Mouse (Mus musculus) T-helper 2 cell (primary cell): ENCODE data around the gene Stfa2.
"Not testable (repeated sequence)": the region's sequence is repeated elsewhere in the genome, so short reads cannot be mapped to it uniquely, and the experiment has no call there.

Experiments used
- in situ Hi-C: fragments of 300-600 bp; cut with MboI, MseI; formaldehyde crosslinking; loops from one replicate; pipeline ENCODE4 v1.15.1; 2025; ENCODE audit warnings: high pct_unique_total_duplicates

Gene Stfa2

GRCm38 (mm10) chr16:36408357-36408756 is at the start of gene Stfa2:
Stfa2 (minus strand) TSS chr16:36408457.
- in situ Hi-C loops, result no loop called here

DNA sequence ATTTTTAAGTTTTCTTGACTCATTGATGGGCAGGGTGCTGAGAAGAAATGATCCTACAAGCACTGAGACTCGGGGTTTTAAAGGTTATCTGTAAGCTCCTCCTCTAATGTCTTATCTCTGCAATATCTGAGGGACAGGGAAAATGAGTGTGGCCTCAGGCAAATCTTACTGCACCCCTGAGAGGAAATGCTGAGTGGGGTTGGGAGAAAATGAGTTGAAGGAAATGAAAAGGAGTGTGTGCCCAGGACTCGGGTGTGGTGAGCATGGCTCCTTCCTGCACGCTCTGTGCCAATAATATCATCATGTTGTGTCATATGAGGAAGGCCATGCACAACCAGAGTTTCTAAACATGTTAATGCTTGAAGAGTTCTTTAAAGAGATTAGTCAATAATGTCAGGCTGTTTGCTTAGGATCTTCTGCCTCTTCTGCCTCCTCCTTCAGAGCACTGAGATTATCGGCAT is 47.1 kb upstream of the Stfa2 start, which contains the start of gene Stfa3:
Gene Stfa3, minus strand, starts transcription at position 51 of the 461 bp plus-strand sequence.
- in situ Hi-C loops, result no loop called here

- in situ Hi-C loops, result not testable (repeated sequence)
Measured at GRCm38 (mm10) chr16:36420979-36421378, 12.7 kb upstream of the Stfa2 start.

DNA sequence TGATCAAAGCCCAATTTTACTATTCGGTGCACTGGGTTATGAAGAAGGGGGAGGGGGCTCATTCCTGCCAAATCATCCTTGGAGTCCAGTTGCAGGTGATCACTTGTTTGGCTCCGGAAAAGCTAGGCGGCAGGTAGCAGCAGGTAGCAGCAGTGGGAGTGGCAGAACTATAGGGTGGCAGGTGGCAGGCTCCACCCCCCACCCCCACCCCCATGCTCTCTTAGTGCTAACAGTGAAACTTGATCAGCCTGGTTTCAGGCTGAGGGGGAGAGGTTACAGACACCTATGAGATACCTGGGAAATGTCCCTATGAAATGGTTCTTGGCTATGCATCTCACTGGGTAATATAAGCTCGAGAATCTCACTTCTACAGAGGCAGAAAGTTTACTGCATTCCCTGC is 19.2 kb downstream of the Stfa2 start:
- in situ Hi-C loops, result no loop called here

GRCm38 (mm10) chr16:36367648-36368047 is 40.6 kb downstream of the Stfa2 start, which contains the start of gene BC100530:
BC100530 (minus strand) TSS chr16:36367748.
- in situ Hi-C loops, result not testable (repeated sequence)
